Comparison of ENCODE assay signal across 8 mouse cellular contexts in genomic region chr3:94412530-94412929, GRCm38 (mm10). TPM values are rescaled to one million over a fixed set of nuclear protein-coding genes. Genes with fewer than 3 reads are reported as not detected.
DNase-seq lines count a peak whose midpoint lies in the region; ATAC-seq and TF ChIP-seq lines count a peak whose summit lies in the region.

No protein-coding gene starts in this region.

- no peaks in the 10 kb centered on the region for H3K27me3 ChIP-seq in thymus, adult 2 months (ENCODE audit: control insufficient read depth, insufficient read depth, low read length)
- H3K27me3 ChIP-seq in limb, embryonic 13.5 days: peaks cover 6% of the 10 kb centered on the region; the same call in 1 of the 2 replicates
- H3K27me3 ChIP-seq in neural tube, embryonic 14.5 days (ENCODE audit: control insufficient read depth, insufficient read depth, low read length): no peaks in the 10 kb centered on the region

- H3K27ac ChIP-seq in thymus, adult 2 months (ENCODE audit: control insufficient read depth, insufficient read depth, low read length): peak overlapping the region; percentile 27; the same call in 1 of the 2 replicates
- H3K27ac ChIP-seq in limb, embryonic 13.5 days: no peak overlapping the region
- H3K27ac ChIP-seq in neural tube, embryonic 14.5 days (ENCODE audit: low read depth, low read length): peak overlapping the region; percentile 75

- H3K36me3 ChIP-seq in thymus, adult 2 months (ENCODE audit: control insufficient read depth, insufficient read depth, low read length): no peaks in the 10 kb centered on the region
- H3K36me3 ChIP-seq in limb, embryonic 13.5 days: no peaks in the 10 kb centered on the region
- no peaks in the 10 kb centered on the region for H3K36me3 ChIP-seq in neural tube, embryonic 14.5 days (ENCODE audit: control insufficient read depth, insufficient read depth, low read length)

- 5% methylated on average over 25 of the region's 25 CpGs for WGBS in thymus, adult 2 months
- 8% methylated on average over 25 of the region's 25 CpGs for WGBS in limb, embryonic 13.5 days
- WGBS in neural tube, embryonic 14.5 days: 6% methylated on average over 25 of the region's 25 CpGs

- TF ChIP-seq CTCF in thymus, adult 2 months (IDR thresholded peaks at IDR 0.05; ENCODE audit: borderline replicate concordance, control insufficient read depth, extremely low read depth, insufficient read depth, low read length, poor library complexity): no peak

- peak overlapping the region; percentile 85 for H3K4me2 ChIP-seq in limb, embryonic 13.5 days (replicated peaks)
- H3K4me2 ChIP-seq in neural tube, embryonic 14.5 days (ENCODE audit: low read depth, low read length): peak overlapping the region; percentile 93

- peaks cover 10% of the 10 kb centered on the region for H3K4me1 ChIP-seq in thymus, adult 2 months (replicated peaks; ENCODE audit: control insufficient read depth, insufficient read depth, low read length)
- peaks cover 10% of the 10 kb centered on the region for H3K4me1 ChIP-seq in limb, embryonic 13.5 days
- peaks cover 3% of the 10 kb centered on the region; the same call in 1 of the 2 replicates for H3K4me1 ChIP-seq in neural tube, embryonic 14.5 days (ENCODE audit: control insufficient read depth, insufficient read depth, low read length)

- DNase-seq in embryo, embryonic 10 days (ENCODE audit: low spot score): peak; percentile 11
- no peak for DNase-seq in embryo, embryonic 9.5 days (ENCODE audit: extremely low spot score)
- DNase-seq in thymus, adult 2 months: no peak
- DNase-seq in thymus, postnatal 10 days (ENCODE audit: low spot score in 2 of 2): no peak
- DNase-seq in ovary, postnatal 14 days (ENCODE audit: low spot score): no peak
- no peak for DNase-seq in frontal cortex, postnatal 25 days (ENCODE audit: low spot score in 2 of 2)

- ATAC-seq in limb, embryonic 13.5 days (ENCODE audit: low FRiP score, low read depth): peak; percentile 25; the same call in 1 of the 2 replicates
- ATAC-seq in neural tube, embryonic 14.5 days (ENCODE audit: low read depth): peak; percentile 68

- peak overlapping the region; percentile 35; the same call in 1 of the 2 replicates for H3K9ac ChIP-seq in limb, embryonic 13.5 days
- H3K9ac ChIP-seq in neural tube, embryonic 14.5 days (replicated peaks; ENCODE audit: low read depth, low read length): peak overlapping the region; percentile 66

- no peak for TF ChIP-seq POLR2A in thymus, adult 2 months (IDR thresholded peaks at IDR 0.05; ENCODE audit: control insufficient read depth, extremely low read depth, insufficient read depth, low read length, poor library complexity)

- no peaks in the 10 kb centered on the region for H3K9me3 ChIP-seq in limb, embryonic 13.5 days
- H3K9me3 ChIP-seq in neural tube, embryonic 14.5 days (ENCODE audit: control insufficient read depth, low read length): no peaks in the 10 kb centered on the region

- H3K4me3 ChIP-seq in thymus, adult 2 months (ENCODE audit: control insufficient read depth, insufficient read depth, low read length): peak overlapping the region; percentile 52
- peak overlapping the region; percentile 50 for H3K4me3 ChIP-seq in limb, embryonic 13.5 days
- peak overlapping the region; percentile 65 for H3K4me3 ChIP-seq in neural tube, embryonic 14.5 days (ENCODE audit: low read depth, low read length)

RNA-seq across cellular contexts. Expression of gene Tdrkh, which starts 0.5 kb away (rescaled TPM):
- polyA plus RNA-seq in thymus, adult 2 months (2012; rRNA removed): 2.6 and 4.1 TPM in 2 replicates
- 8.4 and 8.9 TPM in 2 replicates for polyA plus RNA-seq in limb, embryonic 13.5 days (2015; fragmentation: Nextera tagmentation; extraction: Ambion mirVana)
- 51.5 and 52.5 TPM in 2 replicates for polyA plus RNA-seq in neural tube, embryonic 14.5 days (2014; fragmentation: Nextera tagmentation; extraction: Ambion mirVana)

RNA-seq across cellular contexts. Expression of gene Lingo4, which starts 14.2 kb away (rescaled TPM):
- 6.0 and 6.1 TPM in 2 replicates for polyA plus RNA-seq in thymus, adult 2 months (2012; rRNA removed)
- 0.06 and 0.14 TPM in 2 replicates for polyA plus RNA-seq in limb, embryonic 13.5 days (2015; fragmentation: Nextera tagmentation; extraction: Ambion mirVana)
- 1.3 and 1.4 TPM in 2 replicates for polyA plus RNA-seq in neural tube, embryonic 14.5 days (2014; fragmentation: Nextera tagmentation; extraction: Ambion mirVana)

RNA-seq across cellular contexts. Expression of gene Mrpl9, which starts 30.6 kb away (rescaled TPM):
- 46.4 and 47.5 TPM in 2 replicates for polyA plus RNA-seq in thymus, adult 2 months (2012; rRNA removed)
- 66.8 and 67.0 TPM in 2 replicates for polyA plus RNA-seq in limb, embryonic 13.5 days (2015; fragmentation: Nextera tagmentation; extraction: Ambion mirVana)
- 59.5 and 64.1 TPM in 2 replicates for polyA plus RNA-seq in neural tube, embryonic 14.5 days (2014; fragmentation: Nextera tagmentation; extraction: Ambion mirVana)

RNA-seq across cellular contexts. Expression of gene Oaz3, which starts 31.2 kb away (rescaled TPM):
- polyA plus RNA-seq in thymus, adult 2 months (2012; rRNA removed): 0.43 and 0.71 TPM in 2 replicates
- polyA plus RNA-seq in limb, embryonic 13.5 days (2015; fragmentation: Nextera tagmentation; extraction: Ambion mirVana): 0.73 and 0.94 TPM in 2 replicates
- polyA plus RNA-seq in neural tube, embryonic 14.5 days (2014; fragmentation: Nextera tagmentation; extraction: Ambion mirVana): 0.76 and 1.7 TPM in 2 replicates

RNA-seq across cellular contexts. Expression of gene Rorc, which starts 39.9 kb away (rescaled TPM):
- polyA plus RNA-seq in thymus, adult 2 months (2012; rRNA removed): 296 and 308 TPM in 2 replicates
- polyA plus RNA-seq in limb, embryonic 13.5 days (2015; fragmentation: Nextera tagmentation; extraction: Ambion mirVana): 0.98 and 1.0 TPM in 2 replicates
- 0.24 and 0.49 TPM in 2 replicates for polyA plus RNA-seq in neural tube, embryonic 14.5 days (2014; fragmentation: Nextera tagmentation; extraction: Ambion mirVana)
